Mouse (Mus musculus): ENCODE results near the gene Tenm1. TPM values are rescaled to one million over a fixed set of nuclear protein-coding genes. Genes with fewer than 3 reads are reported as not detected.

The Tenm1 gene
- polyA plus RNA-seq, 1 experiment from 2014 or later = 0.09 TPM

DNA sequence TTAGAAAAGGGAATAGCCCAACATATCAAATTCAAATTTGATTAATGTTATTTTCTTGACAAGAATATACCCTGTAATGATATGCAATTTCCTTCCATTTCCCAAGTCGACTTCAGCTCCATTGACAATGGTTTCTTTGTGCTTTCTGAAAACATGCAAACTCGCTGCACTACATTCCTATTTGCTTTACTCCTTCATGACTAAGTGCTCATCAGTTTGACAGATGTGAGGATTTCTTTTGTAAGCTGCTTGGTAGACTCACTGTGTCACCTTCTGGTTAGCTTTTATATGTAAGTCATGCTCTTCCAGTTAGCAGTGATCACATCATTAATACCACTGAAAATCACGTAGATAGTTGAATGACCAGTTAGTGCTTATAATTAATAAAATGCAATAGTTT is 781.8 kb downstream of the Tenm1 start:
- no peak for DNase-seq (ENCODE audit: low spot score)
- H3K27ac ChIP-seq = no peak overlapping the region
- no peaks in the 10 kb centered on the region for H3K36me3 ChIP-seq
- 66% methylated on average over 3 of the region's 3 CpGs for WGBS
- H3K4me1 ChIP-seq = no peaks in the 10 kb centered on the region
- H3K4me3 ChIP-seq = no peak overlapping the region
- H3K27me3 ChIP-seq (ENCODE audit: insufficient read depth, poor library complexity, severe bottlenecking) = no peaks in the 10 kb centered on the region
- H3K9me3 ChIP-seq = no peaks in the 10 kb centered on the region

DNA sequence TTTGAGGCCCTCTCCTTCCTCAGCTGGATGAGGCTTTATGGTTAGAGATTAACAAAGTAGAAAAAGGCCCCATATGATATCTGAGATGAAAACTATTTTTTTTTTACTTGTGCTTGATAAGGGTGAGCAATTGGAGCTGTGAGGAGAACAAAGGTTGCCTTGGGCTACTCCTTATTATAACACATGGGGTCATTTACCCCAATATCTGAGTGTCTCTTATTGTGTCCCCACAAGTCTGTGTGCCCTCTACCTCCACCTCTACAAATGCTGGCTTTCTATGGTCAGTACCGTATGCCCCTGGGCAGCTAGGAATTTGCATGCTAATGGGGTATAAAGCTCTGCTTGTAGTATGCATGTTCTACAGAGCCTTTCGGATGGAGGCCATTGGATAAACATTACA is 848.4 kb downstream of the Tenm1 start:
- 73% methylated on average over 2 of the region's 2 CpGs for WGBS
- Histone ChIP-seq H3K27me3 (ENCODE audit: insufficient read depth, poor library complexity, severe bottlenecking) (no peaks in the 10 kb centered on the region), H3K27ac (no peak overlapping the region), H3K36me3 (no peaks in the 10 kb centered on the region), H3K4me3 (no peak overlapping the region), H3K4me1 (no peaks in the 10 kb centered on the region), H3K9me3 (no peaks in the 10 kb centered on the region)
- no peak for DNase-seq (ENCODE audit: low spot score)

DNA sequence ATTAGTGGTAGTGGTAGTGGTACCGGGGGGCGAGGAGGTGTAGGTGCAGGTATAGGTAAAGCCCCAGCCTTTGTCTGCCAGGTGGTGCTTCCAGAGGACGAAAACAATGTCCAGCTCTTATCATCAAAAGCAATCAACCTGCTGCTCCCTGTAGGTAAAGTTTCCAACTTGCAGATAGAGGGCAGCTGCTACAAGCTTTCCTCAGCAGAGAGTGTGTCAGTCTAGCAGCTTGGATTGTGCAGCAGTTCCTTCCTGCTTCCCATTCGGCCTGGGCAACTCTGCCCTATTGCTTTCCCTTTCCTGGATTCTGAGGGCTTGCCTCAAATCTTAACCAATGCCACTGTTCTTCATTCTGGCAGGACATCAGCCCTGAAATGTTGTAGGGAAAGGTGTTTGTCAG is 870.2 kb downstream of the Tenm1 start:
- no peak for DNase-seq (ENCODE audit: low spot score)
- WGBS = 70% methylated on average over 4 of the region's 4 CpGs
- Histone ChIP-seq H3K27me3 (ENCODE audit: insufficient read depth, poor library complexity, severe bottlenecking) (no peaks in the 10 kb centered on the region), H3K4me1 (no peaks in the 10 kb centered on the region), H3K4me3 (no peak overlapping the region), H3K9me3 (no peaks in the 10 kb centered on the region), H3K36me3 (no peaks in the 10 kb centered on the region), H3K27ac (no peak overlapping the region)

DNA sequence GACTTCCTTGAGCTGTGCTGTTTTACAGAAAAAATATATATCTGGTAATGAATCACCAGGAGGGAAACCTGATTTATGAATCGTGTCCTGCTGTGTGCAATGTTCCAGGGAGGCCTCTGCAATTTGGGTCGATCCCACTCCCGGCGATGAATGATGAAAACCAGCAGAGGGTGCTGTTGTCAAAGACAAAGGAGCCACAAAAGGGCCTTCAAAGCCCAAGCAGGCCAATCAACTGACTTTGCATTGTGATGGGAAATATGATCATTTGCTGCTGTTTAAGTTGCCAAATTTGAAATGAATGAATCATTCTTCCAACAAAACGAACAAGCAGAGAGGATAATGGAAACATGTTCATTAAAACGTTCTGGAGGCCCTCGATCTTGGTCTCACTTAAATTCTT is 871.6 kb downstream of the Tenm1 start:
- H3K4me1 ChIP-seq = no peaks in the 10 kb centered on the region
- DNase-seq (ENCODE audit: low spot score) = no peak

DNA sequence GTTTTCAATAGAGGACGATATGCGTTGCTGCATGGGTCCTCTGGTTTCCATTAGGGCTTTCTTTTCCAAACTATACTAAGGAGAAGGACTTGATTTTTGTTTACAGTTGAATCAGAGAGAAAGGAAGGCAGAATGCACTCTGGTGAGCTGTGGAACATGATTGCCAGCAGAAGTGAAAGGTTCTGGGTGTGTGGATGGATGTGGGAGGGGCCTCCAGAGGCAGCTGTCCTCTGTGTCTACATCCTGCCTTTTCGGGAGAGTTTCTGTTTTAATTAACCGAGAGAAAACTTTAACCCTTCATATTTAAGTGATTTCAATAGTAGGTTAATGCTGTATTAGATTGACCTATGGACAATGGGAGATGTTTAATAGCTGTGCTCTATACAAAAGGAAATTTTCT is 880.4 kb downstream of the Tenm1 start:
- H3K4me3 ChIP-seq = no peak overlapping the region
- no peaks in the 10 kb centered on the region for H3K4me1 ChIP-seq
- no peaks in the 10 kb centered on the region for H3K9me3 ChIP-seq
- 82% methylated on average over 4 of the region's 4 CpGs for WGBS
- DNase-seq (ENCODE audit: low spot score) = no peak
- no peaks in the 10 kb centered on the region for H3K36me3 ChIP-seq
- H3K27me3 ChIP-seq (ENCODE audit: insufficient read depth, poor library complexity, severe bottlenecking) = no peaks in the 10 kb centered on the region
- H3K27ac ChIP-seq = no peak overlapping the region

More for the DNA sequence above, 871.6 kb downstream of the Tenm1 start:
- H3K9me3 ChIP-seq = no peaks in the 10 kb centered on the region
- 25% methylated on average over 7 of the region's 7 CpGs for WGBS
- no peak overlapping the region for H3K4me3 ChIP-seq
- no peak overlapping the region for H3K27ac ChIP-seq
- no peaks in the 10 kb centered on the region for H3K27me3 ChIP-seq (ENCODE audit: insufficient read depth, poor library complexity, severe bottlenecking)
- no peaks in the 10 kb centered on the region for H3K36me3 ChIP-seq

DNA sequence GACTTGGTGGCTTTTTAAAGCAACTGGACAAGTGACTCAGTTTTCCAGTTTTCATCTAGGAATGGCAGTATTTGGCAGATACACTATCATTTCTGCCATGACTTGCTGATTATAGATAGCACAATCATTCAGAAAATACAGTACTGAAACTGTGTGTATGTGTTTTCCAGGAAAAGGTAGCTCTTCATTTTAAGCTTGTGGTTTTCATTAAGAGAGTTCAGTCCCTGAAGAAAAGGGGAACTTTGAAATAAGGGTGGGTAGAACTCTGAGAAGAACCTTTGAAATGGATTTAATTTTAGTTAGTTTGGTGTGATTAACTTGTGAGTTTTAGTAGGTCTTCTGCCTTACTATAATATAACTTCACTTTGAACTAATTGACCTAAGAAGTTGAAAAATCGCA is 883.9 kb downstream of the Tenm1 start:
- no peaks in the 10 kb centered on the region for H3K27me3 ChIP-seq (ENCODE audit: insufficient read depth, poor library complexity, severe bottlenecking)
- 88% methylated on average over 1 of the region's 1 CpGs for WGBS
- H3K36me3 ChIP-seq = no peaks in the 10 kb centered on the region
- H3K4me1 ChIP-seq = no peaks in the 10 kb centered on the region
- no peak overlapping the region for H3K27ac ChIP-seq
- no peak for DNase-seq (ENCODE audit: low spot score)
- H3K9me3 ChIP-seq = no peaks in the 10 kb centered on the region
- no peak overlapping the region for H3K4me3 ChIP-seq

DNA sequence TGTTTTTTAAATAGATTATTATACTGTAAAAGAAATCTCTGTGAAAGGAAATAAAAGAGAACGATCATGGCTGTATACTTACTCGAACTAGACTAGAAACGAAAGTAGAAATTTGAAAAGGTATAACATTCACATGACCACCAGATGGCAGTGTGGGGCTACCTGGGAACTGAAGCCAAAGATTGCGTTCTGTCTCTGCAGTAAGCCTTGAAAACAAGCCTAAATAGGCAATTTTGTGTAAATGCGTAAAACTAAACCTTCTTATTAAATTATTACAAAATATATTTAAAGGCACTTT is 888.2 kb downstream of the Tenm1 start:
- Histone ChIP-seq H3K27me3 (ENCODE audit: insufficient read depth, poor library complexity, severe bottlenecking) (no peaks in the 10 kb centered on the region), H3K4me1 (no peaks in the 10 kb centered on the region), H3K4me3 (peak overlapping the region; percentile 15; the same call in 1 of the 2 replicates), H3K9me3 (no peaks in the 10 kb centered on the region), H3K36me3 (no peaks in the 10 kb centered on the region), H3K27ac (no peak overlapping the region)
- 53% methylated on average over 5 of the region's 5 CpGs for whole genome bisulfite sequencing
- DNase-seq (ENCODE audit: low spot score) = no peak

DNA sequence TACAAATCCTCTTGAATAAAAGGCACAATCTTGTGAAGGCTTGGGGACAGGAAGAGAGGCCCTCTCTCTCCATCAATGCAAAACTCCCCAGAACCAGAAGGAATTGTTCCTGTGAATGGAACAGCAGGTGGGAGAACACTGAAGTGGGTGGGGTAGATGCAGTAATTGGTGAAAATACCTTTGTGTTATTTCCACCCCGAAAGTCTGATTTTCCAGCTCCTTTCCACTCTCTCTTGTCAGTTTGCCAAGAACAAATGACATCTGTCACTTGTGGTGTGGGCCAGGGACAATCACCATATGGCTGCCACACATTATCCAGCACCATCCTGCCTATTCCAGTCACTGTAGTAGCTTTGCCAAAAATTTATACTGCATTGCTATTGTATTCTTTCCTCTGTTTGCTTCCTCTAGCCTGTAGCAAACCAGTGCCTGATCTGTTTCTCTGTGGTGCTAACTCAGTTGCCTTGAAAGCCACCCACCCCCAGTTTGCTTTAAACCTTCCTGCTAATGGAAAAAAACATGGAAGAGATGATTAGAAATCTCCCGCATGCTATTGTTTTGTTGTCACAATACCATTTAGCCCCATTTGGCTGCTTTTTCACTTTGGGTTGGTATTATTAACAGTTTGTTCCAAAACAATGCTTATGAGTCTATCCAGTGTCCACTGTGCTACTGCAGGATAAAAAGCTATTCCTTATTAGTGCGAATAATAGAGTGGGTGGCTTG is 888.7 kb downstream of the Tenm1 start:
- no peak for DNase-seq (ENCODE audit: low spot score)
- Histone ChIP-seq H3K4me1 (no peaks in the 10 kb centered on the region), H3K36me3 (no peaks in the 10 kb centered on the region), H3K27ac (no peak overlapping the region), H3K9me3 (no peaks in the 10 kb centered on the region), H3K27me3 (ENCODE audit: insufficient read depth, poor library complexity, severe bottlenecking) (no peaks in the 10 kb centered on the region), H3K4me3 (peak overlapping the region; percentile 15; the same call in 1 of the 2 replicates)
- 44% methylated on average over 3 of the region's 3 CpGs for WGBS

DNA sequence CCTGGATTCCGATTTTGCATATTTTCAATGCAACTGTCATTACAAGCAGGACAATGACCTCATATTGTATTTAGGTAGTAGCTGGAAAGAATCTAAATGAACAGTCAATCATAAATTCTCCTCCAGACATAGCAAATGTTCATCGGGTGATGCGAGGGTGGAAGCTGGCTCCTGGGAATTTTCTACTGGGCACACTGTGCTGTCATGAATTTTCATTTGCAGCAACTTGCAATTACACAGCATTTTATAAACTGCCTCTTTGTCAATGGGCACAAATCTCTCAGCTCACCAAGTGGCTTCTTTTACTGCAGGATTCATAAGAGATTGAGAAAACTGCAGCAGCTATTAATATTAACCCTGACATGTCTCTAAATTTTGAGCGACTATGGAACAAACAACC is 898.2 kb downstream of the Tenm1 start:
- no peak for DNase-seq (ENCODE audit: low spot score)
- 82% methylated on average over 4 of the region's 4 CpGs for WGBS
- H3K27me3 ChIP-seq (ENCODE audit: insufficient read depth, poor library complexity, severe bottlenecking) = no peaks in the 10 kb centered on the region
- no peak overlapping the region for H3K27ac ChIP-seq
- no peaks in the 10 kb centered on the region for H3K36me3 ChIP-seq
- no peaks in the 10 kb centered on the region for H3K9me3 ChIP-seq
- H3K4me1 ChIP-seq = no peaks in the 10 kb centered on the region
- H3K4me3 ChIP-seq = no peak overlapping the region

DNA sequence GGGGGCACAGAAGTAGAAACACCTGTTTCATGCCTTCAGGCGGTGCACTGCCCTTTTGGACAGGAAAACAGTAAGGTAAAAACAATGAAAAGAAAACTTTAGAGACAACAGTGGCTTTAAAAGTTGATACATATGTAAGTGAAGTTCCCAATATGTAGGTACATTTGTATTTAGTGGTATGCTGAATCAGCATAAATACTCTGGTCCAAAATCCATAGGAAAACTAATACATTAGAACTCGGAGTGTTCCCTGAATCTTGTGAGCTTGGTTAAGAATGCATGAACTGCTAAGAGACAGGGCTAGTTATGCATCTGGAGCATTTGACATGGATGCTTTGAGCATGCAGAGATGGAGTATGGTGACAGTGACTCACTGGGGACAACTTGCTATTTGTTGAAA is 906.1 kb downstream of the Tenm1 start:
- H3K4me1 ChIP-seq = no peaks in the 10 kb centered on the region
- 90% methylated on average over 2 of the region's 2 CpGs for WGBS
- H3K9me3 ChIP-seq = no peaks in the 10 kb centered on the region
- H3K4me3 ChIP-seq = no peak overlapping the region
- no peak for DNase-seq (ENCODE audit: low spot score)
- no peak overlapping the region for H3K27ac ChIP-seq
- H3K36me3 ChIP-seq = no peaks in the 10 kb centered on the region
- H3K27me3 ChIP-seq (ENCODE audit: insufficient read depth, poor library complexity, severe bottlenecking) = no peaks in the 10 kb centered on the region

DNA sequence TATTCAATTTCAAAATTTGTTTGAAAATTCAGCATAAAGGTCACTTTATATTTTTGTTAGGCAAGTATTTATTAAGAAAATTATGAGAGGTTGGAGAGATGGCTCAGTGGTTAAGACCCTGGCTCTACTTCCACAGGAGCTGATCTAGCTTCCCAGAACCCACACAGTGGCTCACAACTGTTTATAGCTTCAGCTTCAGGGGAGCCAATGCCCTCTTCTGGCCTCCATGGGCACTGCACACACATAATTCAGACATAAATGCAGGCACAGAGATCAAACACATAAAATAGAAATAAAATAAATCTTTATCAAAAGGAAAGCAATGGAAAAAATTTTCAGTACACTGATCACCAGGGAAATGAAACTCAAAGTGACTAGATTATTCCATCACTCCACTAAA is 916.4 kb downstream of the Tenm1 start:
- Histone ChIP-seq H3K4me3 (no peak overlapping the region), H3K36me3 (no peaks in the 10 kb centered on the region), H3K27me3 (ENCODE audit: insufficient read depth, poor library complexity, severe bottlenecking) (no peaks in the 10 kb centered on the region), H3K9me3 (no peaks in the 10 kb centered on the region), H3K27ac (no peak overlapping the region), H3K4me1 (no peaks in the 10 kb centered on the region)
- DNase-seq (ENCODE audit: low spot score) = no peak

DNA sequence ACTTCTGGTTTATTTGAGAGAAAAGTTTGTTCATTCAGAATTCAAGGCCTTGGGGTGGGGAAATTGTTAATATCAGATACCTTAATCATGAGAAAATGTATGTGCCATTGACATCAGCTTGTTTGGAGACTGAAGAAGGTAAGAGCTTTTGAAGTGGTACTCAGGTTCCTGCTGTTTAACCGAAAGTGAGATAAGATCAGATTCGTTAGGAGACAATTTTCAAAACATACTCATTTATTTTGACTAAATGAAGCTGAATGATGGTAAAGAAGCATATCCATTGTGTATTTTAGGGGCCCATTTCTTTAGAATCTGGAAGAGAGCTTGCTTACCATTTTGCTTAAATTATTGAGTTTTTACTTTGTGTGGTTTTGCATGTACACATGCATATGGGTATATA is 917.8 kb downstream of the Tenm1 start:
- DNase-seq (ENCODE audit: low spot score) = no peak
- Histone ChIP-seq H3K4me3 (no peak overlapping the region), H3K9me3 (no peaks in the 10 kb centered on the region), H3K4me1 (no peaks in the 10 kb centered on the region), H3K27ac (no peak overlapping the region), H3K27me3 (ENCODE audit: insufficient read depth, poor library complexity, severe bottlenecking) (no peaks in the 10 kb centered on the region), H3K36me3 (no peaks in the 10 kb centered on the region)
- 68% methylated on average over 2 of the region's 2 CpGs for WGBS

DNA sequence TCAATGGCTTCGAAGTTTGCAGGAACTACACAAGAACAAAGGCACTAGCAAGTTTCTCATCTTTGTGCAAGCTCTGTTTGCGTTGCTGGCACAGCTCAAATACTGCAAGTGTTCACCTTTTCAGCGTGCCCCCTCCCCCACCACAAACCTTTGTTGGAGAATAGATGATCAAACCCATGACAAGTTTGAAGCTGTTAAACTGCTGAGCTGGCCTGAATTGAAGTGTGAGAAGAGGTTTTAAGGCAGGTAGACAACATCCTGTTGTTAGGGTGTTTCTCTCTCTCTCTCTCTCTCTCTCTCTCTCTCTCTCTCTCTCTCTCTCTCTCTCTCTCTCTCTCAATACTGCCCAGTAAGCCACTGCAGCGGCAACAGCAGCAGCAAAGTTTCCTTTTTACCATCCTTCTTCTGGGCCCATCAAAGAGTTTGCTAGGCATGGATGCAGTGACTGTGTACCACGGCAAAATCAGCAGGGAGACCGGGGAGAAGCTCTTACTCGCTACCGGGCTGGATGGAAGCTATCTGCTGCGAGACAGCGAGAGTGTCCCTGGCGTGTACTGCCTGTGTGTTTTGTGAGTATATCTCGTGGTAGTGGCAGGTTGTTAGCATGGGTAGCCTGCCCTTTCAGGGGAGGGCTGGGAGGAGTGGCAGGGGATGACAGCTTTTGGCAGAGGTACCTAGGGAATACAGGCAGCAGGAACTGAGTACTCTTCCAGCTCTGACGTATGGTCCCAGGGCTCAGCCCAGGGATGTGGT is 926.5 kb downstream of the Tenm1 start, which contains the start of gene Sh2d1a:
TSS of gene Sh2d1a (plus strand) at position 163 of the 753 bp plus-strand sequence.
- Histone ChIP-seq H3K4me3 (no peak within 1 kb of the TSS), H3K4me1 (no peaks in the 10 kb centered on the region), H3K9me3 (no peaks in the 10 kb centered on the region), H3K36me3 (no peaks in the 10 kb centered on the region), H3K27me3 (ENCODE audit: insufficient read depth, poor library complexity, severe bottlenecking) (no peaks in the 10 kb centered on the region), H3K27ac (no peak within 1 kb of the TSS)
- DNase-seq (ENCODE audit: low spot score) = no peak
- 75% methylated on average over 13 of the region's 13 CpGs for WGBS

DNA sequence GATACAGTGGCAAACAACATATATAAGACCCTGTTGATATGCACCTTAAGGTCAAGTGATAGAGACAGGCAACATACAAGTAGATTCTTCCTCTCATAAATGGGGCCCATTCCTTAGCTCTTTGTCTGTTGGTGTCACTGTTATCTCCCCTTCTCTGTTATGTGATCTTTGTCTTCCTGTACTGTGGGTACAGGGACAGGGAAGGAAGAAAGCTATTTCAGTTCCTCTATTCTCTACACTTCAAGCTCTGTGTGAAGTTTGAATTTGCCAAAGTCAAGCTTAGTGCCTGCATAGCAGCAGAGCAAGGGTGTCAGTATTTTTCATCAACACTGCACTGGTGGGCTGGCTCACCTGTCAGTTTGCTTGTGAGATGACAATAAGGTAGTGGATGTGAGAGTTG is 928.4 kb downstream of the Tenm1 start:
- no peak for DNase-seq (ENCODE audit: low spot score)
- Histone ChIP-seq H3K4me1 (no peaks in the 10 kb centered on the region), H3K27me3 (ENCODE audit: insufficient read depth, poor library complexity, severe bottlenecking) (no peaks in the 10 kb centered on the region), H3K27ac (no peak overlapping the region), H3K36me3 (no peaks in the 10 kb centered on the region), H3K9me3 (no peaks in the 10 kb centered on the region), H3K4me3 (no peak overlapping the region)

Data from heart, embryonic 10.5 days (tissue).